Mouse (Mus musculus): ENCODE data around the gene Trnau1ap.

Gene Trnau1ap

GRCm38 (mm10) chr4:132291624-132292335 is 37.6 kb downstream of the Trnau1ap start:
- TF ChIP-seq GATA4 (IDR thresholded peaks at IDR 0.05; ENCODE audit: insufficient replicate concordance, low read length), result no peak

GRCm38 (mm10) chr4:132291056-132291455 is 38.3 kb downstream of the Trnau1ap start:
- TF ChIP-seq GATA4 (IDR thresholded peaks at IDR 0.05; ENCODE audit: insufficient replicate concordance, low read length), result no peak

- no peak for TF ChIP-seq GATA4 (IDR thresholded peaks at IDR 0.05; ENCODE audit: insufficient replicate concordance, low read length)
These were observed 53.4 kb downstream of the Trnau1ap start for GRCm38 (mm10) chr4:132275949-132276348.

- peak; percentile 52; the same call in 1 of the 2 replicates for TF ChIP-seq GATA4 (IDR thresholded peaks at IDR 0.05; ENCODE audit: insufficient replicate concordance, low read length)
These were observed 55.0 kb downstream of the Trnau1ap start, which contains the start of gene Taf12 for GRCm38 (mm10) chr4:132274156-132274862. Gene Taf12, plus strand, starts transcription at chr4:132274375.

GRCm38 (mm10) chr4:132273166-132273565 is 56.2 kb downstream of the Trnau1ap start:
- TF ChIP-seq GATA4 (IDR thresholded peaks at IDR 0.05; ENCODE audit: insufficient replicate concordance, low read length), result no peak

GRCm38 (mm10) chr4:132269740-132270560 is 59.4 kb downstream of the Trnau1ap start:
- TF ChIP-seq GATA4 (IDR thresholded peaks at IDR 0.05; ENCODE audit: insufficient replicate concordance, low read length), result no peak; the same call in 1 of the 2 replicates

- TF ChIP-seq GATA4 (IDR thresholded peaks at IDR 0.05; ENCODE audit: insufficient replicate concordance, low read length), result no peak
These were observed 60.2 kb downstream of the Trnau1ap start for GRCm38 (mm10) chr4:132268871-132269739.

GRCm38 (mm10) chr4:132266835-132267349 is 62.4 kb downstream of the Trnau1ap start:
- TF ChIP-seq GATA4 (IDR thresholded peaks at IDR 0.05; ENCODE audit: insufficient replicate concordance, low read length), result no peak

- TF ChIP-seq GATA4 (IDR thresholded peaks at IDR 0.05; ENCODE audit: insufficient replicate concordance, low read length), result no peak
These were observed 66.0 kb downstream of the Trnau1ap start for GRCm38 (mm10) chr4:132263313-132263712.

GRCm38 (mm10) chr4:132262358-132262616 is 67.1 kb downstream of the Trnau1ap start:
- no peak for TF ChIP-seq GATA4 (IDR thresholded peaks at IDR 0.05; ENCODE audit: insufficient replicate concordance, low read length)
